Mouse (Mus musculus): ENCODE measurements at regions not wholly inside any gene's neighbourhood (a gene's known extent, or its start where the extent isn't known, plus 50 kb on each side); places are given as distances from the start of the nearest gene placed in this dataset.

GRCm38 (mm10) chr13:26267501-26267900, 502.5 kb downstream of the Hdgfl1 start:
- DNase-seq (ENCODE audit: low read depth, low spot score): no peak

GRCm38 (mm10) chr13:26235941-26236340, 534.0 kb downstream of the Hdgfl1 start:
- no peak for DNase-seq (ENCODE audit: low read depth, low spot score)

GRCm38 (mm10) chr13:26234703-26235102, 535.3 kb downstream of the Hdgfl1 start:
- DNase-seq (ENCODE audit: low read depth, low spot score): no peak

GRCm38 (mm10) chr13:26217299-26217698, 552.7 kb downstream of the Hdgfl1 start:
- DNase-seq (ENCODE audit: low read depth, low spot score): no peak

GRCm38 (mm10) chr13:26216579-26216978, 553.4 kb downstream of the Hdgfl1 start:
- DNase-seq (ENCODE audit: low read depth, low spot score): no peak

- no peak for DNase-seq (ENCODE audit: low read depth, low spot score)
Measured at GRCm38 (mm10) chr13:26205532-26206105, 564.3 kb downstream of the Hdgfl1 start.

- DNase-seq (ENCODE audit: low read depth, low spot score): no peak
Measured at GRCm38 (mm10) chr13:26194646-26195045, 575.3 kb downstream of the Hdgfl1 start.

GRCm38 (mm10) chr13:26183879-26184278, 586.1 kb downstream of the Hdgfl1 start:
- DNase-seq (ENCODE audit: low read depth, low spot score): no peak

- no peak for DNase-seq (ENCODE audit: low read depth, low spot score)
Measured at GRCm38 (mm10) chr13:26171891-26172482, 598.0 kb downstream of the Hdgfl1 start.

- no peak for DNase-seq (ENCODE audit: low read depth, low spot score)
Measured at GRCm38 (mm10) chr13:26169641-26170040, 600.3 kb downstream of the Hdgfl1 start.

GRCm38 (mm10) chr13:26158703-26159102, 611.3 kb downstream of the Hdgfl1 start:
- no peak for DNase-seq (ENCODE audit: low read depth, low spot score)

- DNase-seq (ENCODE audit: low read depth, low spot score): no peak
Measured at GRCm38 (mm10) chr13:26154701-26155471, 615.1 kb downstream of the Hdgfl1 start.

GRCm38 (mm10) chr13:26154251-26154650, 615.7 kb downstream of the Hdgfl1 start:
- no peak for DNase-seq (ENCODE audit: low read depth, low spot score)

GRCm38 (mm10) chr13:26153093-26153492, 616.9 kb downstream of the Hdgfl1 start:
- DNase-seq (ENCODE audit: low read depth, low spot score): no peak

GRCm38 (mm10) chr13:26150426-26150825, 619.5 kb downstream of the Hdgfl1 start:
- no peak for DNase-seq (ENCODE audit: low read depth, low spot score)

GRCm38 (mm10) chr13:26142811-26143210, 627.2 kb downstream of the Hdgfl1 start:
- no peak for DNase-seq (ENCODE audit: low read depth, low spot score)

GRCm38 (mm10) chr13:26119363-26119762, 650.6 kb downstream of the Hdgfl1 start:
- peak; percentile 47 for DNase-seq (ENCODE audit: low read depth, low spot score)

- DNase-seq (ENCODE audit: low read depth, low spot score): peak; percentile 72
Measured at GRCm38 (mm10) chr13:26114136-26114535, 655.8 kb downstream of the Hdgfl1 start.

- DNase-seq (ENCODE audit: low read depth, low spot score): peak; percentile 87
Measured at GRCm38 (mm10) chr13:26113723-26114122, 656.2 kb downstream of the Hdgfl1 start.

GRCm38 (mm10) chr13:26112579-26112978, 657.4 kb downstream of the Hdgfl1 start:
- DNase-seq (ENCODE audit: low read depth, low spot score): no peak

- DNase-seq (ENCODE audit: low read depth, low spot score): no peak
Measured at GRCm38 (mm10) chr13:26109013-26109412, 661.0 kb downstream of the Hdgfl1 start.

GRCm38 (mm10) chr13:26088727-26089126, 681.2 kb downstream of the Hdgfl1 start:
- no peak for DNase-seq (ENCODE audit: low read depth, low spot score)

GRCm38 (mm10) chr13:26080814-26081213, 689.2 kb downstream of the Hdgfl1 start:
- DNase-seq (ENCODE audit: low read depth, low spot score): no peak
